Mouse (Mus musculus) kidney, adult 2 months (tissue): ENCODE results near the gene Epo. TPM values are rescaled to one million over a fixed set of nuclear protein-coding genes. Genes with fewer than 3 reads are reported as not detected.

ENCODE experiments used
- DNase-seq: peaks from one replicate; pipeline ENCODE4 v3.0.0; 2021
- H3K27ac ChIP-seq: fragments of 200-500 bp; 2 replicates; pipeline ENCODE4 v1.5.1; 2012; ENCODE audit warnings: low read depth, low read length, control low read depth, inconsistent platforms; ENCODE audit not compliant: insufficient read depth
- H3K27me3 ChIP-seq: fragments of 200-500 bp; replicated peaks from 2 replicates; pipeline ENCODE4 v1.6.1; 2012; ENCODE audit warnings: mild to moderate bottlenecking, moderate library complexity, low read length, inconsistent platforms; ENCODE audit not compliant: control insufficient read depth, insufficient read depth
- H3K36me3 ChIP-seq: fragments of 200-500 bp; 2 replicates; pipeline ENCODE4 v1.6.1; 2012; ENCODE audit warnings: mild to moderate bottlenecking, moderate library complexity, low read length, inconsistent platforms; ENCODE audit not compliant: control insufficient read depth, insufficient read depth
- H3K4me1 ChIP-seq: fragments of 200-500 bp; 2 replicates; pipeline ENCODE4 v1.6.1; 2011; ENCODE audit warnings: low read length; ENCODE audit not compliant: control insufficient read depth, insufficient read depth
- H3K4me3 ChIP-seq: fragments of 200-500 bp; 2 replicates; pipeline ENCODE4 v1.5.1; 2011; ENCODE audit warnings: mild to moderate bottlenecking, low read depth, low read length, control low read depth; ENCODE audit not compliant: insufficient read depth
- CTCF ChIP-seq: fragments of 200-500 bp; conservative IDR thresholded peaks from 2 replicates; pipeline ENCODE4 v1.5.1; 2011; ENCODE audit warnings: low read depth, mild to moderate bottlenecking, control low read depth, low read length, moderate library complexity, mixed read lengths; ENCODE audit not compliant: insufficient read depth, insufficient read length
- POLR2A ChIP-seq: fragments of 200-500 bp; IDR thresholded peaks from one replicate; pipeline ENCODE4 v1.6.1; 2011; ENCODE audit warnings: low read depth, low read length, control low read depth
- WGBS: fragments of 180-500 bp; shearing (Covaris S2); methylation state at CpG from one replicate; pipeline ENCODE4 v1.1.7; 2018; 5-methylcytosine and 5-hydroxymethylcytosine counted together
- polyA plus RNA-seq: library from polyadenylated mRNA; depleted of rRNA; stranded (reverse); fragments of >200 nt; gene quantifications from 2 replicates; pipeline ENCODE4 v1.2.3, GENCODE M21; 2012

The Epo gene
- polyA plus RNA-seq, 1 experiment = not detected

DNA sequence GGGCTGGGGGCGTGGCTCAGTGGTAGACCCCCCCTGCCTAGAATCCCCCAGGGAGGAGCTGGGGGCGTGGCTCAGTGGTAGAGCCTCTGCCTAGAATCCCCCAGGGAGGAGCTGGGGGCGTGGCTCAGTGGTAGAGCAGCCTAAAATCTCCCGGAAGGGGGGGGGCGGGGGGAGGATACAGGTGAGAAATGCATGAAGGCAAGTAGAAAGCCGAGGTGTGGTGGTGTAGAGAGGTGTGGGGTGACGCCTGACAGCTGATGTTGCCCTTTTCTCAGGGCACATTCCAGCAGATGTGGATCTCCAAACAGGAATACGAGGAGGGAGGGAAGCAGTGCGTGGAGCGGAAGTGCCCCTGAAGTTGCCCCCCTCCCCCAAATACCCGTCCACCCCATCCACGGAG lies 36.0 kb upstream of the Epo start:
- 76% methylated on average over 12 of the region's 12 CpGs for WGBS

DNA sequence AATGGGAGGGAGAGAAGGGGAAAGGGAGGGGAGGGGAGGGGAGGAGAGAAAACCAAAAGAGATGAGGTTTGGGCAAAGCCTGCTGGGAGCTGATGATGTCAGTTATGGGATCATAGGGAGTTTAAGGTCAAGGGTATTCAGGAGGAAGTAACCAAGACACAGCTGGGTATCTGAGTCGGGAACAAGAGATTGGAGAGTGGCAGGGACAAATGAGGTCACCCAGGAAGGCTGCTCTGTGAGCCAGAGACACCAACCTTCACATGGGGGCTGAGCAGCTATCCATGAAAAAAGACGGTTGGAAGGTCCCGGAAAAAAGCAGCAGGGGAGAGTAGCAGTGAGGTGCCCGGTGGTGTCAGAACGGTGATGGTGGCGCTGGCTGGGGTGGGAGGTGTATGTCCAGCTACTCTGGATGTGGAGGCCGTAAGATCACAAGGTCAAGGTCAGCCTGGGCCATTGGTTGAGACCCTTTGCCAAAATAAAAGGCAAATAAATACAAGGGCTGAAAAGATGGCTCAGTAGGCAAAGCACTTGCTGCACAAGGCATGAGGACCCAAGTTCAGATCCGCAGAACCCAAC lies 35.3 kb upstream of the Epo start:
- TF ChIP-seq POLR2A (no peak), CTCF (no peak)
- DNase-seq = no peak
- Histone ChIP-seq H3K4me3 (no peak overlapping the region), H3K4me1 (no peaks in the 10 kb centered on the region), H3K27ac (no peak overlapping the region), H3K27me3 (no peaks in the 10 kb centered on the region), H3K36me3 (no peaks in the 10 kb centered on the region)
- WGBS = 68% methylated on average over 8 of the region's 8 CpGs

More for the DNA sequence above, 36.0 kb upstream of the Epo start:
- Histone ChIP-seq H3K36me3 (no peaks in the 10 kb centered on the region), H3K4me3 (no peak overlapping the region), H3K27me3 (no peaks in the 10 kb centered on the region), H3K27ac (no peak overlapping the region), H3K4me1 (no peaks in the 10 kb centered on the region)
- no peak for DNase-seq
- no peak for TF ChIP-seq POLR2A
- TF ChIP-seq CTCF = no peak

DNA sequence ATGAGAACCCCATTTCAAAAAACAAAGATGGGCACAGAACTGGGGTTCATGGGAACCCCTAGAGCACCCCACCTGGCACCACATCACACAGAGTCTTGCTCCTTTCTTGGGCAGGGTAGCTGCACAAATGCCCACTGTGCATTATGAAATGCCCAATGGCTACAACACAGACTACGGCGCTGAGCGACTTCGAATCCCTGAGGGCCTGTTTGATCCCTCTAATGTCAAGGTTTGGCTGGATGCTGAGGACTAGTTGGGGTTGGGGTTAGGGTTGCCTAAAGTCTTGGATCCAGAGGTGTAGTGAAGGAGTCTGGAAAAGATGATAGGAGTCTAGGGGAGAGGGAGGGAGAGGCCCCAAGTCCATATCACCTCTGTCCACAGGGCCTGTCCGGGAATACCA lies 33.4 kb upstream of the Epo start:
- no peak for DNase-seq
- Histone ChIP-seq H3K27ac (no peak overlapping the region), H3K4me3 (no peak overlapping the region), H3K36me3 (no peaks in the 10 kb centered on the region), H3K27me3 (no peaks in the 10 kb centered on the region), H3K4me1 (no peaks in the 10 kb centered on the region)
- no peak for TF ChIP-seq POLR2A
- no peak for TF ChIP-seq CTCF
- 97% methylated on average over 5 of the region's 5 CpGs for WGBS

GRCm38 (mm10) chr5:137565744-137566143 lies 32.7 kb upstream of the Epo start:
- Histone ChIP-seq H3K4me1 (no peaks in the 10 kb centered on the region), H3K36me3 (no peaks in the 10 kb centered on the region), H3K27me3 (no peaks in the 10 kb centered on the region), H3K27ac (no peak overlapping the region), H3K4me3 (no peak overlapping the region)
- TF ChIP-seq POLR2A (no peak), CTCF (no peak)
- DNase-seq = no peak
- WGBS = 76% methylated on average over 6 of the region's 6 CpGs

- no peaks in the 10 kb centered on the region for H3K36me3 ChIP-seq
- no peak for DNase-seq
- H3K4me1 ChIP-seq = no peaks in the 10 kb centered on the region
- H3K4me3 ChIP-seq = no peak overlapping the region
- no peak overlapping the region for H3K27ac ChIP-seq
- no peaks in the 10 kb centered on the region for H3K27me3 ChIP-seq
- no peak for TF ChIP-seq POLR2A
- no peak for TF ChIP-seq CTCF
- WGBS = 81% methylated on average over 10 of the region's 10 CpGs
Observed at GRCm38 (mm10) chr5:137562965-137563364, 29.9 kb upstream of the Epo start.

- no peak for DNase-seq
- no peaks in the 10 kb centered on the region for H3K4me1 ChIP-seq
- TF ChIP-seq CTCF = no peak
- no peak for TF ChIP-seq POLR2A
- no peaks in the 10 kb centered on the region for H3K27me3 ChIP-seq
- no peak overlapping the region for H3K27ac ChIP-seq
- 63% methylated on average over 6 of the region's 6 CpGs for WGBS
- H3K4me3 ChIP-seq = no peak overlapping the region
- no peaks in the 10 kb centered on the region for H3K36me3 ChIP-seq
Observed at GRCm38 (mm10) chr5:137561556-137561955, 28.5 kb upstream of the Epo start.

DNA sequence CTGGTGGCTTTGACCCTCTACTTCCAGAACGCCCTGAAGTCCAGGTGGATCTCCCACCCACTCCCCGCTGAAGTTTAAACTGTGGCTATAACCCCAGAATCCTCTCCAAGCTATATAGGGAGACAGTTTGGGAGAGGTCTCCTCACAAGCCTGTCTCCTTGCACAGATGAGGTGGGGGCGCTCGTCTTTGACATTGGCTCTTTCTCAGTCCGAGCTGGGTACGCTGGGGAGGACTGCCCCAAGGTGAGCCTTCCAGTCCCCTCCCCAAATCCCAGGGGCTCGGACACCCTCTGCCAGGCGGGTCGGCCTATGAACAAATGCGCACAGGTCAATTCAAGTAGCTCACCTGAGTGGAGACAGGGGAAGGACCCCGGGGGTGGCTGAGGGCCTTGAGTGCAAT lies 20.9 kb upstream of the Epo start:
- WGBS = 49% methylated on average over 11 of the region's 11 CpGs
- H3K27ac ChIP-seq = no peak overlapping the region
- TF ChIP-seq CTCF = no peak
- no peak for TF ChIP-seq POLR2A

DNA sequence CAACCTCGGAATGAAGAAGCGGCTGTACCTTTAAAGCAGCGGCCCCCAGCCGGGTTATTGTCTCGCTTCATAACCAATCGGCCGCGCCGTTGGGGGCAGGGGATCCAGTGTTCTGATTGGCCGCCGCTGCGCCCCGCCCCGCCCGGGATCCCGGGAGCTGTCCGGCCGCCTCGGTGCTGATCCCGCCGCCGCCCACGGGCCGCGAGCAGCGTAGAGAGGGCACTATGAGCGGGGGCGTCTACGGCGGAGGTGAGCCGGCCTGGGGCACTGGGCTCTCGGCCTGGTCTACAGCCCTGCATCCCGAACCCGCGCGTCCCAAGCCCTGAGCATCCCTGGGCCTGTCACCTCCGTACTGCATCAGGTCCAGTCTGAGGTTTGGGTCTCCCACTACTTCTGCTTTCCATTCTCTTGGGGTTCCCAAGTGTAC lies 20.4 kb upstream of the Epo start, which contains the start of gene Actl6b:
Gene Actl6b (plus strand): TSS at position 107 of the 427 bp plus-strand sequence.
- Histone ChIP-seq H3K36me3 (no peaks in the 10 kb centered on the region), H3K4me1 (no peaks in the 10 kb centered on the region), H3K4me3 (no peak within 1 kb of the TSS), H3K27ac (no peak within 1 kb of the TSS), H3K27me3 (no peaks in the 10 kb centered on the region)
- peak; percentile 70 for DNase-seq
- TF ChIP-seq POLR2A (no peak), CTCF (no peak)
- WGBS = 2% methylated on average over 36 of the region's 37 CpGs

More for the DNA sequence above, 20.9 kb upstream of the Epo start:
- DNase-seq = no peak
- Histone ChIP-seq H3K36me3 (no peaks in the 10 kb centered on the region), H3K4me3 (no peak overlapping the region), H3K4me1 (no peaks in the 10 kb centered on the region), H3K27me3 (no peaks in the 10 kb centered on the region)
